Mouse (Mus musculus) hindbrain, embryonic 15.5 days (tissue): ENCODE data around the gene Clock. TPM values are rescaled to one million over a fixed set of nuclear protein-coding genes. Genes with fewer than 3 reads are reported as not detected.

ENCODE experiments used
- ATAC-seq: fragments of 200-750 bp; cut with Nextera tagmentation; 2 replicates; pipeline ENCODE4 v1.8.0; 2017; ENCODE audit warnings: low read depth, moderate number of reproducible peaks, moderate TSS enrichment; ENCODE audit not compliant: low FRiP score
- H3K27ac ChIP-seq: fragments of 300-500 bp; sonication (generic); replicated peaks from 2 replicates; pipeline ENCODE4 v1.5.1; 2015; ENCODE audit warnings: mild to moderate bottlenecking, inconsistent platforms
- H3K27me3 ChIP-seq: fragments of 300-500 bp; sonication (generic); 2 replicates; pipeline ENCODE4 v1.6.1; 2015; ENCODE audit warnings: control low read depth, inconsistent platforms
- H3K36me3 ChIP-seq: fragments of 300-500 bp; sonication (generic); 2 replicates; pipeline ENCODE4 v1.6.1; 2015; ENCODE audit warnings: control low read depth, inconsistent platforms
- H3K4me1 ChIP-seq: fragments of 300-500 bp; sonication (generic); replicated peaks from 2 replicates; pipeline ENCODE4 v1.6.1; 2015; ENCODE audit warnings: control low read depth, inconsistent platforms
- H3K4me2 ChIP-seq: fragments of 300-500 bp; sonication (generic); 2 replicates; pipeline ENCODE4 v1.6.1; 2015; ENCODE audit warnings: moderate library complexity, mild to moderate bottlenecking, inconsistent platforms
- H3K4me3 ChIP-seq: fragments of 300-500 bp; sonication (generic); 2 replicates; pipeline ENCODE4 v1.5.1; 2015; ENCODE audit warnings: mild to moderate bottlenecking, inconsistent platforms
- H3K9ac ChIP-seq: fragments of 300-500 bp; sonication (generic); 2 replicates; pipeline ENCODE4 v1.6.1; 2015; ENCODE audit warnings: inconsistent platforms
- H3K9me3 ChIP-seq: fragments of 300-500 bp; sonication (generic); 2 replicates; pipeline ENCODE4 v1.6.1; 2016; ENCODE audit warnings: control low read depth, inconsistent platforms
- whole genome bisulfite sequencing: fragments of 180-500 bp; shearing (Covaris S2); methylation state at CpG from one replicate; pipeline ENCODE4 v1.1.7; 2015; 5-methylcytosine and 5-hydroxymethylcytosine counted together
- polyA plus RNA-seq: library from polyadenylated mRNA; unstranded; fragments of >200 nt; fragmentation: Nextera tagmentation; extraction: Ambion mirVana; gene quantifications from 2 replicates; pipeline ENCODE4 v1.2.1, GENCODE M21; 2015

The Clock gene
- 13.1 and 14.4 TPM in 2 replicates for polyA plus RNA-seq

DNA sequence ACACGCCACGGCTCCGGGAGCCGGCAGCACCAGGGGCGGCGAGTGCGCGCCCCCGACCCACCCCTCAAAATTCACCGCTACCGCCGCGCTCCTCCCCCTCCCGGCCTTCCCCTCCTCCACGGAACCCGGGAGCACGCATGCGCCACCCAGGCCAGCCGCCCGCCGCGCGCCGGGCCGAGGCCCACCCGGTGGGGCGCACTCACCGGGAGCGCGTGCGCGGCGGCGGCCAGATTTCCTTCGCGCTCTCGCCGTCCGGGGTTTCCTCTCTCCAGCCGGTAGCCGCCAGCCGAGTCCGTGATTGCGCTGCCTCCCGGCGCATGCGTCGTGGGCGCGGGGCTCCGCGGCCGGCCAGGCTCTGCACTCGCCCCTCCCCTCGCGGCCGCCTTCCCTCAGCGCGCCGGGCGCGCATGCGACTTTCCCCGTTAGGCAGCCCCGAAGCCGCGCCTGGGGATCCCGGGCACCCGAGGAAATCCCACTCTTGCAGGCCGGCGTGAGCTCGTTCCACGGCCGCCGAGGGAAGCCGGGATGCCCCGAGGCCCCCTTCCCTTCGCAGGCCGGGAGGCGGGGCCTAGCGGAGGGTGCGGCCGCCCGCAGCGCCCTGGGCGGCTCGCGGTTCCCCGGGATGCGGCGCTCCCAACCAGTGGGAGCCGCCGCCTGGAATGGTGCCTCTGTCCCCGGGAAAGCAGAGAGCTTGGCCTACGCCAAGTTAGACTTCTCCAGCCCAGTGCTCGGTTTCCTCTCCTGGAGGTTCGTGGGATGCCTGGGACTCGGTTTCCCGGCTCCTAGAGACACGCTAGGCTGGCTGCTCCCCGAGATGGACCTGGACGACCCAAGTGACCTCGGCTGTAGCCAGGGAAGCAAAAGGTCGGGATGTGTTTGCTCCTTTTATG lies at the start of gene Clock:
Gene Clock (minus strand): TSS at position 341 of the 890 bp plus-strand sequence.
- H3K36me3 ChIP-seq = no peaks in the 10 kb centered on the region
- H3K4me2 ChIP-seq = peak within 1 kb of the TSS; percentile 68
- peak within 1 kb of the TSS; percentile 73 for H3K4me3 ChIP-seq
- under 1% methylated on average over 81 of the region's 104 CpGs for WGBS
- H3K4me1 ChIP-seq = peaks cover 35% of the 10 kb centered on the region
- peak within 1 kb of the TSS; percentile 95 for H3K27ac ChIP-seq
- no peaks in the 10 kb centered on the region for H3K27me3 ChIP-seq
- no peaks in the 10 kb centered on the region for H3K9me3 ChIP-seq
- peak; percentile 93 for ATAC-seq
- peak within 1 kb of the TSS; percentile 72 for H3K9ac ChIP-seq

DNA sequence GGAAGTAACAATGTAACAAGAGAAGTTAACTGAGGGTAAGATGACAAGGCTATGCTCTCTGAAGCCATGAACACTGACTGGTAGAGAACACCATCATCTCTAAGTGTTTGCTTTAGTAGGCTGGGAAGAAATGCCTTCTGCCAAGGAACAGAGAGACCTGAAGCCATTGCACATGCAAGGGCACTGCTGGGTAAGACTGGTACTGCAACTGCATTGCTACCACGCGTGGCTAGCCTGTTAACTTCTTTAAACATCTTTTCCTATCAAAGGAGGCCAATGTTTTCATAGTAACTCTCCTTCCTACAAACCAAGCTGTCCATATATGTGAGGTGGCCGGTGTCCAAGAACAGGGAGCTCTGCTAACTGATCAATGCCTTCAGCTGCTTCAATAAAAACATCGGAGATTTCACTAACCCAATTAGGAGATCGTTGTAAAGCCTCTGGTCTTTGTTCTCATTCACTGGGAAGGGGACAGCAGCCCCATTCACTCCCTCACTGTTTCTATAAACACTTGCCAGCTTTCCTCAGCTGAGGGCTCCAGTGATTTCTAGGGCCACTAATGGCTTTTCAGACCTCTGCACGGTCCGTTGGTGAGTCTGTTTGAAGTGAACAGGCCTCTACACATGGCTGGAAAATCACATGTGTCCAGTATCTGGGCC lies 47.5 kb upstream of the Clock start:
- H3K9ac ChIP-seq = no peak overlapping the region
- no peaks in the 10 kb centered on the region for H3K27me3 ChIP-seq
- H3K4me2 ChIP-seq = no peak overlapping the region
- H3K36me3 ChIP-seq = no peaks in the 10 kb centered on the region
- no peaks in the 10 kb centered on the region for H3K4me1 ChIP-seq
- H3K27ac ChIP-seq = no peak overlapping the region
- H3K9me3 ChIP-seq = no peaks in the 10 kb centered on the region
- no peak overlapping the region for H3K4me3 ChIP-seq
- WGBS = 43% methylated on average over 7 of the region's 7 CpGs
- peak; percentile 54; the same call in 1 of the 2 replicates for ATAC-seq

DNA sequence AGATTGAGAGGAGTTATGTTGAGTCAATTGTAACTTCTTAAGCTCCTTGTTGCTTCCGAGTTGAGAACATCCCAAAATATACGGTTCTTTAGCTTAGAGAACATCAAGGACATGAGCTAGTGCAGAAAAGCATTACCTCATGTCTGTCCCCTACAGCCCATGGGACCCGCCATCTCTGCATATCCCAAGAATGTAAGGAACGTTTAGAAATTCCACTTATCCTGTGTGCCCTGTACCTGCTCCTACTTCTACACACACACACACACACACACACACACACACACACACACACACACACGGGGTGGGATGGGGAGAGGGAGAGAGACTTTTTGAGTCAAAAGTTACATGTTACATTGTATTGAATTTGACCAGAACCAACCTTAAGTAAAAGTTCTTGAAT lies 46.9 kb upstream of the Clock start:
- H3K36me3 ChIP-seq = no peaks in the 10 kb centered on the region
- H3K4me1 ChIP-seq = no peaks in the 10 kb centered on the region
- 81% methylated on average over 5 of the region's 5 CpGs for WGBS
- no peaks in the 10 kb centered on the region for H3K9me3 ChIP-seq
- no peaks in the 10 kb centered on the region for H3K27me3 ChIP-seq
- H3K9ac ChIP-seq = no peak overlapping the region
- no peak overlapping the region for H3K4me3 ChIP-seq
- no peak for ATAC-seq
- H3K4me2 ChIP-seq = no peak overlapping the region
- no peak overlapping the region for H3K27ac ChIP-seq

DNA sequence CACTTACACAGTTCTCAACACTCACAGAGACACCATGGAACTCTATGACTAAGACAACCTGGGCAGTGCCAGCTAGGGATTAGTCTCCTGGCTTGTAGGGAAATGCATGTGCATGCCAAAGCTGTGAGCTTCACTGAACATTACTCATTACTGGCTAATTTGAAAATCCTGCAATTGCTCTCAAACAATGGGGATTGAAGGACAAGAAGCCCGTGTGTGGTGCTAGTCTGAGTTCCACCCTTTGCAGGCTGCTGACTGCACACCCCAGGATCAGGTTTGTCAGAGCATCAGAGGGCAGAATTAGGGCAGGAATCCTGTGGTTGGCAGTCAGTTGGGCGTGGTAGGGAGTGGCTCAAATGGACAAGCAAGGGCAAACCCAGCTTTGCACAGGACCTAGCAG lies 41.5 kb upstream of the Clock start:
- ATAC-seq = no peak
- Histone ChIP-seq H3K36me3 (no peaks in the 10 kb centered on the region), H3K9me3 (no peaks in the 10 kb centered on the region), H3K27ac (no peak overlapping the region), H3K9ac (no peak overlapping the region), H3K4me2 (no peak overlapping the region), H3K4me3 (no peak overlapping the region), H3K4me1 (no peaks in the 10 kb centered on the region), H3K27me3 (no peaks in the 10 kb centered on the region)
- WGBS = 67% methylated on average over 2 of the region's 2 CpGs

DNA sequence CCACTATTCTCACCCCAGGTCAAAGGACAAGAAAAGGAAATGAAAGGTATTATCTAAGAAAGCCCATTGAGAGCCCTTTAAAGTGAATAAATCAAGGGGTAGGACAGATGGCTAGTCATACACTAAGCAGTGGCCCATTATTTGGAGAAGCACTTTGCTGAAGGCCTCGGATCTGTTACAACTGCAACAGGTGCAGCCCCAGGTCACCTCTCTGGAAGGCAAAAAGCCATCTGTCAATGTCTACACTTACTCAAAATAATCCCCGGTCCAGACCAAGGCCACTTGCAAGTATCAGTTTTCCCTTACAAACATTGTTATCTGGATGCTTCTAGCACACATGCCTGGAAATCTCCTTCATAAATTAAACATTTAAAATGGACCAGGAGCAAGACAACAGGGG lies 36.3 kb upstream of the Clock start:
- H3K9ac ChIP-seq = no peak overlapping the region
- ATAC-seq = no peak
- H3K4me2 ChIP-seq = no peak overlapping the region
- H3K27ac ChIP-seq = no peak overlapping the region
- no peaks in the 10 kb centered on the region for H3K4me1 ChIP-seq
- H3K27me3 ChIP-seq = no peaks in the 10 kb centered on the region
- no peaks in the 10 kb centered on the region for H3K9me3 ChIP-seq
- no peaks in the 10 kb centered on the region for H3K36me3 ChIP-seq
- 71% methylated on average over 2 of the region's 2 CpGs for WGBS
- no peak overlapping the region for H3K4me3 ChIP-seq

DNA sequence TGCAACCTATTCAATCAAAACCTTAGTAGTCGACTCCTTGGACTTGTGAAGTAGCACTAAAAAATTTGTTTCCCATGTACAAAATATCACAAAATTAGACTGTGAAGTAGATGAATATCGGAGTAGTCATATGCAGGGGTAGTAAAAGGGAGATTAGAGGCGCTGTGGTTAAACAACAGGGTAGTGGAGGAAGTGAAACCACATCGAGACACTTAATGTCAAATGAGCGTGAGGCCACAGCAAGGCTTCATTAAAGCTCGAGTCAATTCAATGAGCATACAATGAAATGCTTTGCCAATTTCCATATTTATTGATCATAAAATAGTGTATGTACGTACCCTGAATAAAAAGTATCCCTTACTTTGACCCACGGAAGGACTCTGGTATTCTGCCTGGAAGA lies 32.5 kb upstream of the Clock start:
- ATAC-seq = no peak
- Histone ChIP-seq H3K4me3 (no peak overlapping the region), H3K9me3 (no peaks in the 10 kb centered on the region), H3K27me3 (no peaks in the 10 kb centered on the region), H3K4me2 (no peak overlapping the region), H3K27ac (no peak overlapping the region), H3K4me1 (no peaks in the 10 kb centered on the region), H3K9ac (no peak overlapping the region), H3K36me3 (no peaks in the 10 kb centered on the region)
- 83% methylated on average over 8 of the region's 8 CpGs for WGBS

DNA sequence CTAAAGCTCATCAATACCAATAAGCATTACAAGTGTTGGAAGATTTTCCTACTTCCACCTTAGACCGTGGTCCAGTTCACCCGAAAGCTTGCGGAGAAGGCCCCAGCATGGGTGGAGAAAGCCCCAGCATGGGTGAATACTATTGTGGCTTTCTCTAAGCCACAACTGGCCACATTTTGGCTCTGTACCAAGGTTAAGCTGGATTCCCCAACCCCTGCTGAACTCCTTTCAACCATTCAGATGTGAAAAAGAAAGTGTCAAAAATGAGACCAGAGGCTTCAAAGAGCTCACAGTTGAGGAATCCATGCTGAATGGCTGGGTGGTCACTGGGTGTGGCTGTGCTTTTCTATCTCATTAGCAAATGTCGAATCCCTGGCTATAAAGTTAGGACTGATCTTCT lies 29.2 kb upstream of the Clock start:
- no peaks in the 10 kb centered on the region for H3K27me3 ChIP-seq

DNA sequence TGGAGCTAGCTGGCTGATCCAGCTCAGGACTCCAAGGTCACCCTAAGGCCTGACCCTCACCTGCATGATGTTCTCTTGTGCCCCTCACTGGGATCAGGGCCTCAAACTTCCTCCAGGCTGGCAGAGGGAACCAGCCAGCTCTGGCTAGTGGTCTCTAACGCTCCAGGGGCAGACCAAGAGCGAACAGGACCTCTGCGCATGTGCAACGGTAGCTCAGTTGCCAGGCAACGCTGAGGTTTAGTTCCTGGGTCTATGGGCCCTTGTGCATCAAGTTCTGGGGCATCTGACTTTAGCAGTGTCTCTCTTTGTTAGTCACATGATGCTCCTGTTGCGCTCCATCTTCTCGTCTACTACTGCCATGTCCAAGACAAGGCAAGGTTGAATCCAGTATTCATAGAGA lies 26.4 kb upstream of the Clock start, which contains the start of gene Pdcl2:
Gene Pdcl2 (minus strand): TSS at position 204 of the 400 bp plus-strand sequence.
- no peaks in the 10 kb centered on the region for H3K9me3 ChIP-seq
- 86% methylated on average over 7 of the region's 7 CpGs for WGBS
- no peaks in the 10 kb centered on the region for H3K4me1 ChIP-seq
- H3K27me3 ChIP-seq = no peaks in the 10 kb centered on the region
- H3K4me3 ChIP-seq = no peak within 1 kb of the TSS
- no peaks in the 10 kb centered on the region for H3K36me3 ChIP-seq
- ATAC-seq = no peak
- no peak within 1 kb of the TSS for H3K27ac ChIP-seq
- H3K9ac ChIP-seq = no peak within 1 kb of the TSS
- H3K4me2 ChIP-seq = no peak within 1 kb of the TSS

More for the DNA sequence above, 29.2 kb upstream of the Clock start:
- Histone ChIP-seq H3K9me3 (no peaks in the 10 kb centered on the region), H3K4me2 (no peak overlapping the region), H3K4me1 (no peaks in the 10 kb centered on the region), H3K36me3 (no peaks in the 10 kb centered on the region), H3K9ac (no peak overlapping the region), H3K4me3 (no peak overlapping the region), H3K27ac (no peak overlapping the region)
- no peak for ATAC-seq
- 57% methylated on average over 4 of the region's 4 CpGs for WGBS

DNA sequence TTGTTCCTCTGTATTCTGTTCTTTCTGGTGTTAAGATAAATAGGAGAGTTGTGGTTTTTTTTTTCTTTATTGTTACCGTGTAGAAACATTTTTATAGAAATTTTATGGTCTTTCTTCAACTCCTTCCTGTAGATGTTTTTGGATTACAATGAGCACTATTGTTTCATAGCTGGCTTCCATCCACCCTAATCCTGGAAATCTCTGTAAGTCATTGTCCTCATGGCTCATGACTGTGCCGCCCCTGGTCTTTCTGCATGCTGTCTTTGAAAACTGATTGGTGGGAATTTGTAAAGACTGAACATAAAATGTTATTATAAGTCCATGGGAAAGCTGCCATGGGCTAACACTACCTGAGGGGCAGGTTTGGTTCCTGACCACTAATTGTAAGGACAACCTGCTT lies 22.7 kb upstream of the Clock start:
- H3K36me3 ChIP-seq = no peaks in the 10 kb centered on the region
- 65% methylated on average over 2 of the region's 2 CpGs for WGBS
- no peak overlapping the region for H3K4me3 ChIP-seq
- ATAC-seq = no peak
- no peak overlapping the region for H3K4me2 ChIP-seq
- H3K4me1 ChIP-seq = 0 out of 2 replicates have a peak, but pooled peaks cover 4% of the 10 kb centered on the region
- no peak overlapping the region for H3K27ac ChIP-seq
- H3K27me3 ChIP-seq = no peaks in the 10 kb centered on the region
- no peaks in the 10 kb centered on the region for H3K9me3 ChIP-seq
- no peak overlapping the region for H3K9ac ChIP-seq

DNA sequence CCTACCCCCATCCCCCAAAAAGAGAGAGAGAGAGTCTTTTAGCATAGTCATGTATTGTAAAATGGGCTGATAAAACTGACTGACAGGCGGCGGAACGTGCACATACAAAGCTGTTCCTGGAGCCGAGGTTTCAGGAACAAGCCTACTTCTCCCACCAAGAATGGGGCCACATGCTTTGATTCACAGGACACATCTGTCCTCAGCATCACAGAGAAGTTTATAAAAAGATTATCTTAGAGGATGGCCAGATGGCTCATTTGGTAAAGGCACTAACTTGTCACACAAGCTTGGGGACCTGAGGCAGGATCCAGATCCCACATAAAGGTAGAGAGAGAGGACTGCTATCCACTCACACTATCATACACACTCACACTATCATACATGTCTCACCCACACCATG lies 20.5 kb upstream of the Clock start:
- Histone ChIP-seq H3K27me3 (no peaks in the 10 kb centered on the region), H3K4me3 (no peak overlapping the region), H3K9me3 (no peaks in the 10 kb centered on the region), H3K4me1 (0 out of 2 replicates have a peak, but pooled peaks cover 4% of the 10 kb centered on the region), H3K36me3 (no peaks in the 10 kb centered on the region), H3K4me2 (no peak overlapping the region), H3K27ac (no peak overlapping the region), H3K9ac (no peak overlapping the region)
- 91% methylated on average over 4 of the region's 4 CpGs for WGBS
- ATAC-seq = no peak

DNA sequence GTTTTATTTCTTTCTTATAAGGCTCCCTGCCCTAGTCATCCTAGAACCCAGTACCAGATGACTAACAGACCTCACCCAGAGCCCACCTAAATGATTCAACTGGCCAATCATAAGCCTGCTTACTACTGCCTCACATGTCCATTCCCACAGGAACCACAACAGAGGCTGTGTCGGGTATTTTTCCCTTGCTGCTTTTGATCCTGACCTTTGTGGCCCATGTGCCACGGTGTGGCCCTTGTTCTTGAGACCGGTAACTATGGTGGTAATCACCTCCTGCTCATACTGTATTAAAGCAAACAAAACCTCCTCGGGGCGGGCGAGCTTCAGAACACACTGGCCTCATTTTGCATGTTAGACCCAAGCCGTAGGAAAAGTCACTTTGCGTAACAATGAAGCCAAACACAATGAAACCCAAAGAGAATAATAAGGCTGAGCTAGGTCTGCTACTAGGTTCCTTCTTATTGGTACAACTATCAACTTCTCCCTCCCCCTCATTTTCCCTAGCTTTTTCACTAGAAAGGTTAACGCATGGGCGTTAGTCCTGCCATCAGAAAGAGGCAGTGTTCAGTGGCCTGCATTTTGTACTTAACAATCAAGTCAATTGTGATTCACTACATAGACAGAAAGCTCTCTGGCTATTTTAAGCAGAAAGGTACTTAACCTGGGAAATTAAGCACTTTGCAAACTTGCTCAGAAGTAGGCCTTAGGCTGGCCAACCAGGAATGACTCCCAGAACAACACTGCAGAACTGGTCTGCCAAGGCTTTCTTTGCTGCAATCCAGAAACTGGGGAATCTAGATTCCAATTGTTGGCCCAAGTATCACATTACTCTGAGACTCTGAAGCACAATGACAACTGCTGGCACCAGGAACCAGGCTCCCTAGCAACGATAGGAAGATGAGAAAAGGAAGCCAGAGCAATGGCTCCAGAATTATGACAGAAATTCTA lies 16.9 kb upstream of the Clock start:
- no peak for ATAC-seq

More for the DNA sequence above, 16.9 kb upstream of the Clock start:
- no peak overlapping the region for H3K4me3 ChIP-seq
- no peak overlapping the region for H3K4me2 ChIP-seq
- 0 out of 2 replicates have a peak, but pooled peaks cover 4% of the 10 kb centered on the region for H3K4me1 ChIP-seq
- H3K9me3 ChIP-seq = no peaks in the 10 kb centered on the region
- no peak overlapping the region for H3K27ac ChIP-seq
- H3K36me3 ChIP-seq = no peaks in the 10 kb centered on the region
- H3K9ac ChIP-seq = no peak overlapping the region
- WGBS = 15% methylated on average over 11 of the region's 11 CpGs
- no peaks in the 10 kb centered on the region for H3K27me3 ChIP-seq
